Mouse (Mus musculus) adrenal gland (tissue): ENCODE measurements around the gene Riox1.
"Not testable (repeated sequence)": the region's sequence is repeated elsewhere in the genome, so short reads cannot be mapped to it uniquely, and the experiment has no call there.

Source experiments
- intact Hi-C: fragments of 180-260 bp; cut with DNase I; formaldehyde crosslinking; loops from one replicate; pipeline ENCODE4 v1.15.1; 2025
- long read RNA-seq, 2 experiments: library from polyadenylated mRNA; unstranded; transcript quantifications; one replicate each; pipeline ENCODE4 v2.0.0; 2020; ENCODE audit warnings: borderline replicate concordance in 1 of 2; ENCODE audit not compliant: insufficient replicate concordance in 1 of 2

The Riox1 gene
- long read RNA-seq, experiment 1, transcript Riox1-201 (1 exons, 2,344 nt) = major isoform, 13 of 13 reads
- long read RNA-seq, experiment 1, partial matches to known transcripts = 0 of 13 reads
- long read RNA-seq, experiment 1, other reads (novel, unspliced or antisense) = 0 of 13 reads
- long read RNA-seq, experiment 2, transcript Riox1-201 (1 exons, 2,344 nt) = major isoform, 26 of 26 reads
- long read RNA-seq, experiment 2, partial matches to known transcripts = 0 of 26 reads
- long read RNA-seq, experiment 2, other reads (novel, unspliced or antisense) = 0 of 26 reads

- intact Hi-C loops = no loop called here
These were observed at the start of gene Riox1 for GRCm38 (mm10) chr12:83950493-83950839. Gene Riox1 (plus strand): TSS chr12:83950608.

- intact Hi-C loops = loop anchor here (10.0 kb wide), 1 partner anchor 56 kb away; no protein-coding TSS in a partner anchor
These were observed 40.0 kb upstream of the Riox1 start for GRCm38 (mm10) chr12:83910451-83910850.

GRCm38 (mm10) chr12:83914202-83914740 is 36.1 kb upstream of the Riox1 start:
- intact Hi-C loops = loop anchor here (10.0 kb wide), 1 partner anchor 59 kb away; no protein-coding TSS in a partner anchor

GRCm38 (mm10) chr12:83914797-83915196 is 35.6 kb upstream of the Riox1 start:
- intact Hi-C loops = loop anchor here (10.0 kb wide), 1 partner anchor 60 kb away; no protein-coding TSS in a partner anchor

GRCm38 (mm10) chr12:83916884-83917283 is 33.5 kb upstream of the Riox1 start:
- intact Hi-C loops = loop anchor here (10.0 kb wide), 1 partner anchor 62 kb away; no protein-coding TSS in a partner anchor

GRCm38 (mm10) chr12:83920721-83921441 is 29.5 kb upstream of the Riox1 start:
- intact Hi-C loops = no loop called here

- intact Hi-C loops = no loop called here
These were observed 28.6 kb upstream of the Riox1 start, which contains the start of gene Numb for GRCm38 (mm10) chr12:83921535-83922381. Gene Numb (minus strand): TSS chr12:83921934.

- intact Hi-C loops = no loop called here
These were observed 27.5 kb upstream of the Riox1 start for GRCm38 (mm10) chr12:83922724-83923485.

- intact Hi-C loops = no loop called here
These were observed 26.9 kb upstream of the Riox1 start for GRCm38 (mm10) chr12:83923486-83923859.

GRCm38 (mm10) chr12:83924332-83924731 is 26.1 kb upstream of the Riox1 start:
- intact Hi-C loops = no loop called here

GRCm38 (mm10) chr12:83925160-83925703 is 25.2 kb upstream of the Riox1 start:
- intact Hi-C loops = no loop called here

GRCm38 (mm10) chr12:83926061-83926460 is 24.3 kb upstream of the Riox1 start:
- intact Hi-C loops = no loop called here

GRCm38 (mm10) chr12:83927747-83928146 is 22.7 kb upstream of the Riox1 start:
- intact Hi-C loops = no loop called here

GRCm38 (mm10) chr12:83929186-83929804 is 21.1 kb upstream of the Riox1 start:
- intact Hi-C loops = no loop called here

GRCm38 (mm10) chr12:83937600-83937999 is 12.8 kb upstream of the Riox1 start:
- intact Hi-C loops = no loop called here

- intact Hi-C loops = not testable (repeated sequence)
These were observed 11.8 kb upstream of the Riox1 start for GRCm38 (mm10) chr12:83938592-83938991.

- intact Hi-C loops = no loop called here
These were observed 11.1 kb upstream of the Riox1 start for GRCm38 (mm10) chr12:83939332-83939731.

- intact Hi-C loops = loop anchor here (5.0 kb wide), 1 partner anchor 228 kb away; no protein-coding TSS in a partner anchor
These were observed 10.4 kb upstream of the Riox1 start for GRCm38 (mm10) chr12:83940031-83940430.

GRCm38 (mm10) chr12:83941938-83942337 is 8.5 kb upstream of the Riox1 start:
- intact Hi-C loops = loop anchor here (5.0 kb wide), 1 partner anchor 230 kb away; no protein-coding TSS in a partner anchor
